Mouse (Mus musculus) myocyte (in vitro differentiated cells): ENCODE data around the gene Asic2. TPM values are rescaled to one million over a fixed set of nuclear protein-coding genes. Genes with fewer than 3 reads are reported as not detected.

Source experiments
- H3K27me3 ChIP-seq: one replicate; pipeline ENCODE4 v1.6.1; 2011; ENCODE audit not compliant: control insufficient read depth, insufficient read depth, insufficient read length
- H3K36me3 ChIP-seq: one replicate; pipeline ENCODE4 v1.6.1; 2011; ENCODE audit not compliant: control insufficient read depth, insufficient read depth
- H3K4me2 ChIP-seq: one replicate; pipeline ENCODE4 v1.6.1; 2011; ENCODE audit warnings: low read depth, control low read depth
- H3K4me3 ChIP-seq: one replicate; pipeline ENCODE4 v1.5.1; 2011; ENCODE audit warnings: mild to moderate bottlenecking, control low read depth, moderate library complexity
- H3K79me2 ChIP-seq: one replicate; pipeline ENCODE4 v1.6.1; 2011; ENCODE audit not compliant: control insufficient read depth, insufficient read depth
- H3ac ChIP-seq: one replicate; pipeline ENCODE4 v1.6.1; 2011; ENCODE audit not compliant: control insufficient read depth, insufficient read length
- CEBPB ChIP-seq: IDR thresholded peaks from 2 replicates; pipeline ENCODE4 v1.6.1; 2011; ENCODE audit warnings: mild to moderate bottlenecking, moderate library complexity; ENCODE audit not compliant: poor library complexity, insufficient read depth, severe bottlenecking
- E2F4 ChIP-seq: IDR thresholded peaks from one replicate; pipeline ENCODE4 v1.6.1; 2011; ENCODE audit warnings: mild to moderate bottlenecking, control low read depth, moderate library complexity; ENCODE audit not compliant: insufficient read depth
- MAX ChIP-seq: IDR thresholded peaks from one replicate; pipeline ENCODE4 v1.6.1; 2011; ENCODE audit warnings: low read depth, mild to moderate bottlenecking, control low read depth
- MYOD1 ChIP-seq, 3 experiments: IDR thresholded peaks; one replicate each; pipeline ENCODE4 v1.6.1; 2011; ENCODE audit warnings: control low read depth in 2 of 3, low read depth in 2 of 3, mild to moderate bottlenecking in 2 of 3, moderate library complexity in 1 of 3; ENCODE audit not compliant: insufficient read length in 2 of 3, control insufficient read depth in 1 of 3
- MYOG ChIP-seq, 3 experiments: IDR thresholded peaks; one replicate each; pipeline ENCODE4 v1.6.1; 2011; ENCODE audit warnings: control low read depth in 2 of 3, low read depth in 2 of 3, mild to moderate bottlenecking in 2 of 3; ENCODE audit not compliant: insufficient read length in 2 of 3, control insufficient read depth in 1 of 3, insufficient read depth in 1 of 3
- POLR2A ChIP-seq: IDR thresholded peaks from one replicate; pipeline ENCODE4 v1.6.1; 2011; ENCODE audit warnings: low read depth, mild to moderate bottlenecking, control low read depth, moderate library complexity; ENCODE audit not compliant: insufficient read length
- POLR2AphosphoS2 ChIP-seq: IDR thresholded peaks from one replicate; pipeline ENCODE4 v1.6.1; 2011; ENCODE audit warnings: low read depth, control low read depth; ENCODE audit not compliant: insufficient read length
- REST ChIP-seq: IDR thresholded peaks from one replicate; pipeline ENCODE4 v1.6.1; 2011; ENCODE audit warnings: mild to moderate bottlenecking, control low read depth, moderate library complexity; ENCODE audit not compliant: insufficient read depth, insufficient read length
- SRF ChIP-seq: IDR thresholded peaks from one replicate; pipeline ENCODE4 v1.6.1; 2011; ENCODE audit warnings: low read depth; ENCODE audit not compliant: control insufficient read depth, insufficient read length
- TCF12 ChIP-seq: IDR thresholded peaks from one replicate; pipeline ENCODE4 v1.6.1; 2011; ENCODE audit warnings: mild to moderate bottlenecking, control low read depth; ENCODE audit not compliant: poor library complexity, insufficient read depth, severe bottlenecking
- TCF3 ChIP-seq: IDR thresholded peaks from one replicate; pipeline ENCODE4 v1.6.1; 2011; ENCODE audit warnings: low read depth, control low read depth; ENCODE audit not compliant: insufficient read length
- USF1 ChIP-seq: IDR thresholded peaks from one replicate; pipeline ENCODE4 v1.6.1; 2011; ENCODE audit warnings: low read depth, mild to moderate bottlenecking, control low read depth, moderate library complexity
- polyA plus RNA-seq: library from polyadenylated mRNA; unstranded; fragments of >200 nt; fragmentation: generic; extraction: Trizol; gene quantifications from one replicate; pipeline ENCODE4 v1.2.1, GENCODE M21; 2012; ENCODE audit warnings: missing spikeins

The Asic2 gene
- polyA plus RNA-seq, 1 experiment, result not detected

GRCm38 (mm10) chr11:81964561-81964960, 3.7 kb downstream of the Asic2 start:
- TF ChIP-seq MYOD1 (IDR thresholded peaks at IDR 0.05; ENCODE audit: control insufficient read depth in 1 of 3, insufficient read length in 2 of 3, low read depth in 2 of 3), result no peak
- TF ChIP-seq E2F4, result no peak
- no peak for TF ChIP-seq MYOG (IDR thresholded peaks at IDR 0.05; ENCODE audit: control insufficient read depth in 1 of 3, insufficient read depth in 1 of 3, insufficient read length in 2 of 3, low read depth in 2 of 3)
- no peak for TF ChIP-seq CEBPB
- TF ChIP-seq POLR2A, result no peak
- no peak for TF ChIP-seq MAX
- TF ChIP-seq POLR2AphosphoS2, result no peak
- TF ChIP-seq TCF3, result no peak
- TF ChIP-seq USF1, result no peak
- no peak for TF ChIP-seq REST
- TF ChIP-seq TCF12, result no peak
- TF ChIP-seq SRF, result no peak
- no peaks in the 10 kb centered on the region for H3K36me3 ChIP-seq
- no peak overlapping the region for H3K4me3 ChIP-seq
- peaks cover 22% of the 10 kb centered on the region for H3K27me3 ChIP-seq
- H3K4me2 ChIP-seq, result no peak overlapping the region
- no peak overlapping the region for H3ac ChIP-seq
- no peaks in the 10 kb centered on the region for H3K79me2 ChIP-seq

GRCm38 (mm10) chr11:81954398-81954797, 13.9 kb downstream of the Asic2 start:
- Histone ChIP-seq H3K4me2 (no peak overlapping the region), H3K79me2 (no peaks in the 10 kb centered on the region), H3K36me3 (no peaks in the 10 kb centered on the region), H3K4me3 (no peak overlapping the region), H3ac (no peak overlapping the region), H3K27me3 (peaks cover 29% of the 10 kb centered on the region)
- TF ChIP-seq TCF3, result no peak
- TF ChIP-seq USF1, result no peak
- TF ChIP-seq TCF12, result no peak
- no peak for TF ChIP-seq E2F4
- TF ChIP-seq MAX, result no peak
- no peak for TF ChIP-seq SRF
- TF ChIP-seq MYOD1 (IDR thresholded peaks at IDR 0.05; ENCODE audit: control insufficient read depth in 1 of 3, insufficient read length in 2 of 3, low read depth in 2 of 3), result no peak
- TF ChIP-seq MYOG (IDR thresholded peaks at IDR 0.05; ENCODE audit: control insufficient read depth in 1 of 3, insufficient read depth in 1 of 3, insufficient read length in 2 of 3, low read depth in 2 of 3), result no peak
- TF ChIP-seq POLR2A, result no peak
- no peak for TF ChIP-seq CEBPB
- TF ChIP-seq REST, result no peak
- no peak for TF ChIP-seq POLR2AphosphoS2

GRCm38 (mm10) chr11:81948021-81948420, 20.2 kb downstream of the Asic2 start:
- TF ChIP-seq MYOD1 (IDR thresholded peaks at IDR 0.05; ENCODE audit: control insufficient read depth in 1 of 3, insufficient read length in 2 of 3, low read depth in 2 of 3) (no peak), TCF3 (no peak), E2F4 (no peak), POLR2AphosphoS2 (no peak), POLR2A (no peak), USF1 (no peak), MAX (no peak), REST (no peak), CEBPB (no peak), MYOG (IDR thresholded peaks at IDR 0.05; ENCODE audit: control insufficient read depth in 1 of 3, insufficient read depth in 1 of 3, insufficient read length in 2 of 3, low read depth in 2 of 3) (no peak)
- no peak overlapping the region for H3K4me3 ChIP-seq
- no peaks in the 10 kb centered on the region for H3K79me2 ChIP-seq
- no peak overlapping the region for H3K4me2 ChIP-seq
- peaks cover 3% of the 10 kb centered on the region for H3K27me3 ChIP-seq
- no peak overlapping the region for H3ac ChIP-seq
- H3K36me3 ChIP-seq, result no peaks in the 10 kb centered on the region

GRCm38 (mm10) chr11:81942167-81942566, 26.1 kb downstream of the Asic2 start:
- H3K27me3 ChIP-seq, result no peaks in the 10 kb centered on the region
- no peaks in the 10 kb centered on the region for H3K79me2 ChIP-seq
- H3K4me3 ChIP-seq, result no peak overlapping the region
- H3K4me2 ChIP-seq, result peak overlapping the region; percentile 30
- H3ac ChIP-seq, result no peak overlapping the region
- H3K36me3 ChIP-seq, result no peaks in the 10 kb centered on the region
- TF ChIP-seq MYOD1 (IDR thresholded peaks at IDR 0.05; ENCODE audit: control insufficient read depth in 1 of 3, insufficient read length in 2 of 3, low read depth in 2 of 3) (peak in 1 of 3 experiments; percentile 8), TCF3 (no peak), USF1 (peak; percentile 63)

- Histone ChIP-seq H3K4me3 (no peak overlapping the region), H3K4me2 (no peak overlapping the region), H3K36me3 (no peaks in the 10 kb centered on the region), H3K27me3 (no peaks in the 10 kb centered on the region), H3ac (no peak overlapping the region), H3K79me2 (no peaks in the 10 kb centered on the region)
- TF ChIP-seq POLR2A (no peak), POLR2AphosphoS2 (no peak), CEBPB (no peak), MAX (no peak), TCF12 (no peak), REST (no peak), TCF3 (no peak), SRF (no peak), MYOG (IDR thresholded peaks at IDR 0.05; ENCODE audit: control insufficient read depth in 1 of 3, insufficient read depth in 1 of 3, insufficient read length in 2 of 3, low read depth in 2 of 3) (no peak), USF1 (no peak), E2F4 (no peak)
Observed at GRCm38 (mm10) chr11:81940988-81941387, 27.3 kb downstream of the Asic2 start.
